Mouse (Mus musculus): ENCODE measurements around the gene Prkch. TPM values are rescaled to one million over a fixed set of nuclear protein-coding genes. Genes with fewer than 3 reads are reported as not detected.

Gene Prkch
- total RNA-seq, 2 experiments from 2014 or later: 21.7 to 25.6 TPM

DNA sequence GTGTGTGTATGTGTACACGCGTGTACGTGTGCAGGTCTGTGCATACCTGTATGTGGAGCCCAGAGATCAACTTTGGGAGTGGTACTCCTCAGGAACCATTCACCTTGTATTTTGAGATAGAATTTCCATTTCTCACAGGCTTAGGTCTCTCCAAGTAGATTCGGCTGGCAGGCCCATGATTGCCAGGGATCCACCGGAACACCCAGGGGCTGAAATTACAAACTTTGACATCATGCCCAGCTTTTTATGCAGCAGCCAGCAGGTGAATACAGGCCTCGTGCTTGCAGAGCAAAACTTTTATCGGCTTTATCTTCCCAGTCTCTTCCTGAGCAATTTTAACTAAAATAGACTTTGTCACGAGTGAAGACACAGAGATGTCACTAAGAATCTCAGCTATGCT is 217.2 kb downstream of the Prkch start:
- no peak for DNase-seq

DNA sequence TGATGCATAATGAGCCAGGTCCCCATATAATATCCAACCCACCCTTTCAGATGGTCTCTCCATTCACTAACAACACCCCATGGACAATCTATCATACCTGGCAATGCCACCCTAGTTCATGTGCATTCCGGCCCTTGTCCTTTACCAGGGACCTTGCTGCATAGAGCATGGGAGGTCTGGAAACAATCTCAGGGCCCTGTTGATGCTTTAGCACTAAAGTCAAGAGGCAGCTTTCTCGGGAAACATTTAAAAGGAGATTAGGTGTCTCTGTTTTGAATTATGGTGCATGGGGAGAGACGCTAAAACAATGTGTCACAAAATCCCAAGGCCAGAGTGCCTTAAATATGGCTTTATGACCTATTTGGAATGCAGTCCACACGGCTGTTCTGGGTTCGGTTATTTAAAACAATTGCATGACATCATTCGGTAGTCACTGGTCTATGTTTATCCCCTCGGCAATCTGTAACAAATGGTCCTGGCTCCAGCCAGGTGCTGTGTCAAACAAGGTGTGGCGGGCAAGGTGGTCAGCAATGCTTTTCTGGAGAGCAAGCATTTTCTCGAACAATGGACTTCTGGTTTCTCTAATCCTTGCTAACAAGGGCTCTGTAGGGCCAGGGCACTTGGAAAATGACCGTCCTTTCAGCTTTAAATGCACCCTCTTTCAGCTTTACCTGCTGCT is 217.9 kb downstream of the Prkch start:
- DNase-seq: no peak

DNA sequence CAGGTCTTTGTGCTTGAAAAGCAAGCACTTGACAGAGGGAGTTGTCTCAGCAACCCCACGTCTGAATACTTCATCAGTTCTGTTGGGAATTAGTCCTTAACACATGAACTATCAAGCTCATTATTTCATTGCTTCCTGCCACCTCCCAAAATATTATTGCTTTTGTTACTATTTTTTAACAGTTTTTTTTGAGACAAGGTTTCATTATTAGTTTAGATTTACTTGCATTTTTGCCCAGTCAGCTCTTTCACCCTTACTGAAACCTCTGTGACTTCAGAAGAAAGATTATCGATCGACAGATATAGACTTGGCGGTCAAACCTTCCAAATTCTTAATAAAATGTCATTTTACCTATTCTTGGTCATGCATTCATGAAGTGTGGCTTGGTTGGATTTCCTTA is 219.3 kb downstream of the Prkch start:
- no peak for DNase-seq

DNA sequence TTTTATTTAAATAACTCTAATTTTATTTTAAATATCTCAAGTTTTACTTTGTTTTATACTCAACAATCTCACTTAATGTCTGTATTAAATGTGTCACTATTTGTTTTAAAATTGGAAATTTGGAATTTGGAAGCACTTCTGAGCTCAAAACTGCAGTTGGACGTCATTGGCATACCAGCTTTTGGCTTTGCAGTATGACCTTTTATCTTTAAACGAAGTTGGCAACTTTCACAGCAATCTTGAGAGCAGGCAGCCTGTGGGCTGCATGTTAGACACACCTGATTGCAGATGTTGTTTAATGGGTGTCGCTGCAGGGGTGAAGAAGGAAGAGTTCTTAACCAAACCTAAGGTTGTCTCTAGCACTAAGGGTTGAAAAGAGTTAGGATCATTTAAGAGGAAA is 220.9 kb downstream of the Prkch start:
- no peak for DNase-seq

DNA sequence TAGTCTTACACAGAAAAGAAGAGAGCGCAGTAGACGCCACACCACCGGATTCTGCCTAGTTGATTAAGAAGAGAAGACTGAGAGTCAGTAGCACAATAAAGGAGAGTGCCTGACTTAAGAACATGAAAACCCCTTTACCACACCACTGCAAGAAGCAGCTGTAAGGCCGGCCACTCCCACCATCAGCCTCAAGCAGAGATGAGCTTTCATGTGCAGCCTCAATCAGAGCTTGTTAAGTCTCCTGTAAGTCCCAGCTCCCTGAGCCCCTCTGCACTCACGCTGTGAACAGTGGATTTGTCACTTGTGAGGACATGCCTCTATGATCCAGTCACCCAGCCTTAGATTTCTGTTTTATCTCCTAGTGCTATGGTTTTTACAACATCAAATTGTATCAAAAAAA is 221.4 kb downstream of the Prkch start:
- no peak for DNase-seq

DNA sequence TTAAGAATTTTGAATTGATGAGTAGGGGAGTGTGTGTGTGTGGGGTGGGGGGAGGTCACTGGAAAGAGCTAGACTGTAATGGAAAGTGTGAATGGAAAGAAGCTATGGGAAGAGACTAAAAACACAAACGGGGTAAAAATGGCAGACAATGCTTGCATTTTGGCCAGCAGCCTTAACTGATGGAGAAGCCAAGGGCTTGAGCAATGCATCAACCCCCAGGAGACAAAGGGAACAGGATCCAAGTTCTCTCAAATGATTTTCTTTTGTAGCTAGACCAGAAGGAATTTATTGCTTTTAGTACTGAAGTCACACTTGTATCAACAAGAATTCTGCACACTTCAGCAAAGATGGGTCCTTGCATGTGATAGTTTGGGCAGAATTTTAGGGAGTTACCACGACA is 222.6 kb downstream of the Prkch start:
- DNase-seq: peak; percentile 63

DNA sequence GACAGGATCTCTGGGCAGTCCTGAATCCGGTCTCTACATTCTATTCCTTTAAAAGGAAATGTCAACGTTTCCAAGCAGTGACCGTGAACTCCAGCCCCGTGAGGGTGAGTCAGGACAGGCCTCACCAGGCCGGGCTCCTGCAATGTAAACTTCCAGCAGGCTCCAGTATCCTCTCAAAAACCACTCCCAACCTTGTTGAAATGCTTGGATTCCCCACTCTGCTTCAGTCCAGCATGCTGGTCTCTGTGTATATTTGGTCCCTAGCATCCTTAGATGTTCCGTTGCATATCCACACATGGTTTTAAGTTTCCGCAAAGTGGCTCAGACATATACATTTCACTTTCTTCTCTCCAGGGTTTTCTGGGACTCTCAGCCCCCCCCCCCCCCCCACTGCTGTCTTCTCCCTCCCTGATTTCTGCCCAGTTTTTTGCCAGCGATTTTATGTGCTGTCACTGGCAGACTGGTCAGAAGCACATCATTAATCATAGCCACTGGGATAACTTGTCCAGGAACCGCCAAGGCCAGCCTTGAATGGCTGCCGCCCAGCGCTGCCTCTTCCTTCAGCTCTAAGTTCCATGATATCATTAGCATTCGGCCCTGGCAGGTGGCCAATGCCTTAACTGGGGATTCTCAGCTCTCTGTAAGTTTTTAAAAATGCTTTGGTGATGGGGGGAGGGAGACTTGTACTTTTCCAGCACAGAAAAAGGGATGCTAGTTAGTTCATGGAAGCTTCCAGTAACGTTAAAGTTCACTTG is 225.6 kb downstream of the Prkch start:
- peak; percentile 92 for DNase-seq

DNA sequence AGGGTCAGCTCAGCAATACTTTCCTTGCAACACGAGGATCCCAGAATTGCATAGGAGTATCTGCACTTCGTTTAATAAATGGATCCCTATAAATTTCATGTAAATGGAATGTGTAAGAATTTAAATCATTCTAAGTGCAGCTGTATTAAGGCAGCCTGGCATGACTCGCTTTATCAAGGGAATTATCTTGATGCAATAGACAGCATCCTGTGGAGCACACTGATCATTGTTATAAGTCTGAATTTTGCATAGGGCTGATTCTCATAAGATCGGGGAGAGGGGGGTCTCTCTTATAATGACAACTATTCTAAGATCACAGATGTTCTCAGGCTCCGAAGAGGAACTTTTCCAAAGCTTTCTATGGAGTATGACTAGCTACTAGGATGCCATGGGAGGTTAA is 226.3 kb downstream of the Prkch start:
- DNase-seq: no peak

DNA sequence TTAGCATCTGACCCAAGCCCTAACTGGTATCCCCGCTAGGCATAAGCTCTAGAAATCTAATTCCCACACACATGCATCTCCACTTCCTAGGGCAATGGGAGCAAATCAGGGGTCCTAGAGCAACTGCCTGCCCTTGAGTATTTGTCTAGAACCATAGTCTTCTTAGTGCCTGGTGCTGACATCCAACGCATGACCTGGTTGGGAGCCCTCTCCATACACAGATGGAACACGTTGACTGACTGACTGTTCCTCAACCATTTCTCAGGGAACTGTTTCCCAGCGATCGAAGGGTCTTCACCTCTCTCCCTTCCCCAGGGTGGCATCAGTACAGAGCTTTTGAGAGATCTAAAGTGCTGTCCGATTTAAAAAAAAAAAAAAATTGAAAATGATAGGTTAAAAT is 227.6 kb downstream of the Prkch start:
- no peak for DNase-seq

DNA sequence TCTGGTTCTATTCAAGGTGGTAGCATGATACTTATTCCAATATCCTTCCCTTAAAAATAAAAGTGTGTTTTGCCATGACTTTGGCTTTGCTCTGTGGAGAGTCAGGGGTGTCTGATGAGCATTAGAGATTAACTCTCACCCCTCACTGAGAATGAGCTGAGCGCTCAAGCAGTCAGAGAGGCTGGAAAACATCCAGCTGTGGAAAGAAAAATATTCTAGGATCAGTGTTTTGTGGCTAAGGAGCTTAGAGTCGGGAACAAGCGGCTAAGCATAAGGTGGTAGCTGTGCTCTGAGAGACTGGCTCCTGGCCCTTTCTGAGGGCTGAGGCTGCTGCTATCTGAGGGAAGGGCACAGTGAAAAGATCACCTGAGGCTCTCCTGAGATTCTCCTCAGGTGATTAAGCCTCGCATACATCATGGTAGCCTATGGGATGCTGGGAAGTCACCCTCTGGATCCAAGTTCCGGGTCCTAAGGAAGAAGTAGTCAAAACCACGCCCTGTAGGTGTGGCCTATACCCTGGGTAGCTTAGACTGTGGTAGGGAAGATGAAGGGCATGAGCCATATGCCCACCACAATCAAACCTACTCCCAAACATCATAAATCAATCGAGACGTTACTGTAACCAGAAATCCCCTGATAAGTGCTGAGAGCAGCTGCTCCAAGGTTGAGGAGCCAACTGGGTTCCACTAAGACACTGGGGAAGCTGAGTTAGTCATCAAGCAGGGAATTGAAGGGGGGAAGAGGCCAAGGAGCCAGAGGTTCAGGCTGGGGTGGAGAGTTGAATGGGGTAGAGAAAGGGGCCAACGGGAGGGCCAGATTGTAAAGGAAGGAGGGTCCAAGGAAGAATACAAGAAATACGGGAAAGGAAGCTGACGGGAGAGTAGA is 228.7 kb downstream of the Prkch start:
- no peak for DNase-seq

DNA sequence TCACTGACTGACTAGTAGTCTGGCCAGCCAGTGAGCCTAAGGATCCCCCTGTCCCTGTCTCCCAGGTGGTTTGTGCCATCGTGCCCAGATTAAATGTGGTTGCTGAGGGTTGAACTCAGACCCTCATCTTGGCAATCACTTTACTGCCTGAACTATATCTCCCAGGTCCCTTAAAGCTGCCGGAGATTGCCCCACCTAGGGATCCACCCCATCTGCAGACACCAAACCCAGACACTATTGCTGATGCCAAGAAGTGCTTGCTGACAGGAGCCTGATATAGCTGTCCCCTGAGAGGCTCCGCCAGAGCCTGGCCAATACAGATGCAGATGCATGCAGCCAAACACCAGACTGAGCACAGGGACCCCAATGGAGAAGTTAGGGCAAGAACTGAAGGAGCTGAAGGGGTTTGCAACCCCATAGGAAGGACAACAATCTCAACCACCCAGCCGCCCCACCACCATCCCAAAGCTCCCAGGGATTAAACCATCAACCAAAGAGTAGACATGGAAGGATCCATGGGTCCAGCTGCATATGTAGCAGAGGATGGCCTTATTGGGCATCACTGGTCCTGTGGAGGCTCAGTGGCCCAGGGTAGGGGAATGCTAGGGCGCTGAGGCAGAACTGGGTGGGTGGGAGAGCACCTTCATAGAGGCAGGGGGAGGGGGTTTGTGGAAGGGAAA is 229.6 kb downstream of the Prkch start:
- DNase-seq: no peak

DNA sequence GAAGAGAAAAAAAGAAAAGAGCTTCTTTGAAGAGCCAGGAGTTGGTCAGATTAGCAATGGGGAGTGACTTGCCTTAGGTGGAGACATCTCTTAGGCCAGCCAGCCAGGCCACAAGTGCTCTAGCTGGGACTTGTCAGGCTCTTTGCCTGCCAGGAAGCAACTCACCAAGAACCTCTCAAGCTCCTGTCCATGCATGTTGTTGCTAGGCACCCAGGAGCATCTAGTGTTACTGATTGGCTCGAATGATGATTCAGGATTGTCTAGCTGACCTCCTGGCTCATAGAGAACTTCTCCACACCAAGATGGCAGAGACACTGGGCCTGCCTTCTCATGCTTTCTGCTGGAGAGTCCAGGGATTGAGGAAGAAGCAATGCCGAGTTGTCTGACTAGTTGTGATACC is 230.3 kb downstream of the Prkch start:
- DNase-seq: no peak

DNA sequence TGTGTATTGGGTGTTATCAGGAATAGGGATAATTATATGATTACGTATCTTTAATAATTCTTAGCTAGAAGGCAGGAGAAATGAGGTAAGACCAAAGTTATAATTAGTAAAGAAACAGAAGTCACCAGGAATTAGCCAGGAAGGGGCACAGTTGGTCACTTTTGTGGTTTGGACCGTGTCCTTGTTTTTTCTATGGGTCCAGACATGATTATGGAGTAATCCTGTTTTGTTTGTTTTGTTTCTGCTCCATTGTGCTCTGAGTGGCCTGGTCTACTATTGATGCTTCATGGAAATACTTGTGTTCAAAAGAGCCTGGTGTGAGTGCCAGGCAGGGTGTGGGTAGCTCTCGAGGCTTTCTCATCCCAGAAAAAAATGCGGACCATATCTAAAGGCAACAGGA is 230.9 kb downstream of the Prkch start:
- DNase-seq: no peak

DNA sequence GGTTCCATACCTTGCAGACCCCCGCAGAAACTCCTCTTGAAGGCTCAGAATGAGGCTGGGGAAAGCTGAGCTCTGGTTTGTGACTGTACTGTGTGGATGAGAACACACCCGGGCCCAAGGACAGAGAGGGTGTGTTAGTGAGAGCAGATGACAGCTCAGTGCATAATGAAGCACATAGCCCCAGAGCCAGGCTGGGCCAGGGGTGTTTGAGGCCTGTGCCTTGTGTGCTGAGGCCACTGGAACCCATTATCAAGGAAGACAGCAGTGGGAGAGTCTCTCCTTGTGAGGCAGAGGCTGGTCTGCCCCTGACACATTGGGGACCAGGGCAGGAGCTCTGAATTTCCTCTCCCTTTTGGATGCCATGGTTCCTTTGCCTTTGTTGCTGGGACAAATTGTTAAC is 231.3 kb downstream of the Prkch start:
- DNase-seq: no peak

DNA sequence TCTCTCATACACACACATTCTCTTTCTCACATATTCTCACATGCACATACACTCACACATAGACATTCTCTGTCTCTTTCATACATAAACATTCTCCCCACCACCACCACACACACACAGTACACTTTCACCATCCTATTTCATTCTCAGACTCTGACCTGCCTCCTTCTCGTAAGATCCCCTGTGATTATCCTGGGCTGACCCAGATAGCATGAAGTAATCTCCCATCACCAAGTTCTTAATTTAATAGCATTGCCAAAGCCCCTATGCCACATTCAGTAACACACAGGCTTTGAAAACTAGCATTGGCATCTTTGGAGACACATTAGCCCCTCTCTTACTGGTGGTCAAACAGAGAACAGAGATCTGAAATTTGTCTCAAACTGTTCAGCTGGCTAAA is 232.3 kb downstream of the Prkch start:
- no peak for DNase-seq

DNA sequence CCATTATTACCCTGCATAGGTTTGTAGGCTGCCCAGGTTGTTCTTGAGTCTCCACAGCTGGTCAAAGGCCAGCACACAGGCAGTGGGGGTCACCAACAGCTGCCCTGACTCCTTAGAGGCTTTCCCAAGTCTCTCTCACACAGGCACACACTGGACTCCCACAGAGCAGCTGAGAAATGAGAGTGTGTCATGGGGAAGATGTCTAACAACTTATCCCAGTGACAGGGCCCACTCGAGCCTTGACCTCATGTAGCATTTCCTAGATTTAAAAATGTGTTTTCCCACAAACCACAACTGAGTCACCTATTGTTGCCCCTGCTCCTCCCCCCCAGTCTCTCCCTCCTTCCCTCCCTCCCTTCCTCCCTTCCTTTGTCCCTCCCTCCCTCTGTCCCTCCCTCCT is 234.2 kb downstream of the Prkch start:
- DNase-seq: no peak

DNA sequence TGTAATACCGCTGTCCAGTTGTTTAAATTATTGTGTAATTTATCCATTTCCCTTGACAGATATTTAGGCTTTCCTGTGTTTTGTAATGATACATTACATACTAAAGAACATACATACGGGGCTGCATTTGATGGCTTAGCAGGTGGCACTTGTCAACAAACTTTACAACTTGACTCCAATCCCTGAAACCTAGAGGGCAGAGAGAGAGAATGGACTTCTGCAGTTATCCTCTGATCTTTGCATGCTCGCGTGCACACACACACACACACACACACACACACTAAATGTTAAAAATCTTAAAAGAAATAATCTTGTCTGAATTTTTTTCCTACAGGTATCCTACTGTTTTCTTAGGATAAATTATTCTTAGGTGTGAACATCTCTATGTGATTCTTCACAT is 236.6 kb downstream of the Prkch start:
- DNase-seq: no peak

DNA sequence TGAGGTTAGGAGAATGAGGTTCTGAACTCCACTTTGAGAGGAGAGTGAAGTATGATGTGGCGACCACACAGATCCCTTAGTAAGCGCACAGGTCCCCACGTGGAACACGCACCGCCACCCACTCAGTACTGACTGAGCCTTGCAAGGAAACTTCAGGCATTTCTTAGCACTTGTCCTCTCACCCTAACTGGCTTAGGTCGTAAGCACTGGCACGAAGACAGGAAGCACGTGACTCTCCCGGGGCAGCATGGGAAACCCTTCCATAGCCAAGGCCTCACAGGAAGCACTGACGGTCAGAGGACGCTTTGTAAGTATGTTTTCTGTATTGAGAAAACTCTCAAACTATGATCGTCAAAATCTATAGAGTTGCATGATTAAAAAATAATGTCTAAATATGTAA is 237.7 kb downstream of the Prkch start:
- no peak for DNase-seq

DNA sequence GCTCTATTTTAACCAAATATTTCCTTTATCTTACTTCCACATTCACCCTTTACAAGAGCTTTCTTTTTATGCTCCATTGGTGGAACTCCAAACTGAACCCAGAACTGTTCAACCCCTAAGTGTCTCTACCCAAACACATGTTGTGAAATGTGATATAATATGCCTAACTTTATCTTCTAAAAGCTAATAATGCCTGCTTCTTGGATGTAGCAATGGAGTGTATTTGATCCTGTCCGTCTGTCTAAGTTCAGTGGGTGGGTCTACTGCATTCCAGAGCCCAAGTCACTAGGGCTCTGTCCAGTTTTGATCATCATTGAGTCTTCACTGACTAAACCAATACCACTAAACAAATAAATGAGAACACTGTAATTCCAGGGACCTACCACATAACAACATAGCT is 240.2 kb downstream of the Prkch start:
- no peak for DNase-seq

Data from adrenal gland, postnatal 10 days (tissue).